15 mouse cellular contexts compared by ENCODE assay signal in the genomic region with DNA sequence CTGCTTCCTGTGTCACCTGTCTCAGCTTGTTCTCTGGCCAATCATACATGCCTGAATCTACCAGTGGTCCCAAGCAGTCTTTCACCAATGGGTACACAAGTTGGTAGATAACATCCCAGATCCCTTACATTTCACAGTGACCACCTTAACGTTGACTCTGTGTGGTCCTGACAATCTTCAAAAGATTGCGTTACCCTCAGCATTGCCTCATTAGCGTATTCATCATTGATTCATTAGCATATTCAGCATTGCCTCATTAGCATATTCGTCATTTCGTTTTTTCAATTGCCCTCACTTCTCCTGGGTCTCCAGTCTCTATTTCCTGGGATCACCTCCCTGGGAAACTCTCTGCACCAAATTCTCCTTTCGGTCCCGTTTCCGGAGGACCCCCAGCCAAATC. TPM values are rescaled to one million over a fixed set of nuclear protein-coding genes. Genes with fewer than 3 reads are reported as not detected.
DNase-seq lines count a peak whose midpoint lies in the region; ATAC-seq and TF ChIP-seq lines count a peak whose summit lies in the region.
"Had no signal": no experiment of that assay in that cellular context is flagged by ENCODE, and none has a peak within 500 bp of the region (broad histone marks: within the 10 kb centered on the region; RNA-seq: fewer than 3 reads in every experiment).

No protein-coding gene starts in this region.

- H3K4me3 ChIP-seq in neural tube, embryonic 13.5 days, result no peak overlapping the region
- no peak overlapping the region for H3K4me3 ChIP-seq in neural tube, embryonic 15.5 days (replicated peaks)
- H3K4me3 ChIP-seq in forebrain, embryonic 16.5 days (replicated peaks; ENCODE audit: low read length), result 0 out of 2 replicates have a peak overlapping the region, but pooled peaks have one; percentile 6
- no peak overlapping the region for H3K4me3 ChIP-seq in limb, embryonic 14.5 days (replicated peaks; ENCODE audit: low read length)

- no peak for ATAC-seq in neural tube, embryonic 13.5 days (ENCODE audit: low read depth)
- ATAC-seq in neural tube, embryonic 15.5 days (ENCODE audit: low FRiP score), result no peak
- peak; percentile 41; the same call in 1 of the 2 replicates for ATAC-seq in forebrain, embryonic 16.5 days
- ATAC-seq in limb, embryonic 14.5 days (ENCODE audit: low FRiP score, low read depth), result no peak
- ATAC-seq: inflammation-experienced regulatory T-cells, adult 6 months had no signal

- no peak overlapping the region for H3K9ac ChIP-seq in neural tube, embryonic 13.5 days
- H3K9ac ChIP-seq in neural tube, embryonic 15.5 days (replicated peaks), result no peak overlapping the region
- 0 out of 2 replicates have a peak overlapping the region, but pooled peaks have one; percentile 4 for H3K9ac ChIP-seq in forebrain, embryonic 16.5 days (replicated peaks; ENCODE audit: low read depth, low read length)
- H3K9ac ChIP-seq in limb, embryonic 14.5 days (ENCODE audit: low read depth, low read length, severe bottlenecking), result no peak overlapping the region
- H3K9ac ChIP-seq: lung, embryonic 14.5 days had no signal

- no peaks in the 10 kb centered on the region for H3K36me3 ChIP-seq in neural tube, embryonic 13.5 days
- H3K36me3 ChIP-seq in neural tube, embryonic 15.5 days, result no peaks in the 10 kb centered on the region
- no peaks in the 10 kb centered on the region for H3K36me3 ChIP-seq in forebrain, embryonic 16.5 days (ENCODE audit: control insufficient read depth, insufficient read depth)
- H3K36me3 ChIP-seq in limb, embryonic 14.5 days (ENCODE audit: control insufficient read depth, insufficient read depth, low read length), result no peaks in the 10 kb centered on the region

- no peaks in the 10 kb centered on the region for H3K9me3 ChIP-seq in neural tube, embryonic 13.5 days
- H3K9me3 ChIP-seq in neural tube, embryonic 15.5 days (replicated peaks), result no peaks in the 10 kb centered on the region
- H3K9me3 ChIP-seq in forebrain, embryonic 16.5 days (ENCODE audit: control insufficient read depth, low read length), result no peaks in the 10 kb centered on the region
- peaks cover 4% of the 10 kb centered on the region; the same call in 1 of the 2 replicates for H3K9me3 ChIP-seq in limb, embryonic 14.5 days (ENCODE audit: control insufficient read depth, low read length)

- 0 out of 2 replicates have a peak overlapping the region, but pooled peaks have one; percentile 18 for H3K27ac ChIP-seq in neural tube, embryonic 13.5 days (replicated peaks)
- H3K27ac ChIP-seq in neural tube, embryonic 15.5 days (replicated peaks), result no peak overlapping the region
- 0 out of 2 replicates have a peak overlapping the region, but pooled peaks have one; percentile 22 for H3K27ac ChIP-seq in forebrain, embryonic 16.5 days (ENCODE audit: low read length)
- peak overlapping the region; percentile 61 for H3K27ac ChIP-seq in limb, embryonic 14.5 days (replicated peaks; ENCODE audit: low read depth, low read length)

- H3K4me2 ChIP-seq in neural tube, embryonic 13.5 days, result no peak overlapping the region
- no peak overlapping the region for H3K4me2 ChIP-seq in neural tube, embryonic 15.5 days
- peak overlapping the region; percentile 45 for H3K4me2 ChIP-seq in forebrain, embryonic 16.5 days (ENCODE audit: low read length)
- H3K4me2 ChIP-seq in limb, embryonic 14.5 days (replicated peaks; ENCODE audit: low read depth, low read length, severe bottlenecking), result no peak overlapping the region
- H3K4me2 ChIP-seq: lung, embryonic 14.5 days had no signal

- TF ChIP-seq POLR2A in limb, embryonic 14.5 days (IDR thresholded peaks at IDR 0.05; ENCODE audit: borderline replicate concordance, extremely low read depth, insufficient read depth, insufficient read length), result no peak

- peak; percentile 1 for DNase-seq in heart, postnatal 4 days
- DNase-seq in heart, adult 18-20 months, result no peak
- DNase-seq in limb, embryonic 14.5 days (ENCODE audit: low spot score), result no peak
- no peak for DNase-seq in frontal cortex, postnatal 25 days (ENCODE audit: low spot score in 2 of 2)
- DNase-seq in thymus, postnatal 0 days (ENCODE audit: low spot score), result no peak
- DNase-seq: cerebellum, adult 9-11 months; right cerebral cortex, postnatal 25 days; thymus, postnatal 36 days had no signal

- no peaks in the 10 kb centered on the region for H3K27me3 ChIP-seq in neural tube, embryonic 13.5 days
- H3K27me3 ChIP-seq in neural tube, embryonic 15.5 days (replicated peaks), result no peaks in the 10 kb centered on the region
- no peaks in the 10 kb centered on the region for H3K27me3 ChIP-seq in forebrain, embryonic 16.5 days (replicated peaks; ENCODE audit: control insufficient read depth, insufficient read depth, low read length)
- H3K27me3 ChIP-seq in limb, embryonic 14.5 days (ENCODE audit: control insufficient read depth, insufficient read depth, low read length), result no peaks in the 10 kb centered on the region; the same call in 1 of the 2 replicates

- WGBS in neural tube, embryonic 13.5 days, result 57% methylated on average over 8 of the region's 8 CpGs
- WGBS in neural tube, embryonic 15.5 days, result 59% methylated on average over 8 of the region's 8 CpGs
- 22% methylated on average over 8 of the region's 8 CpGs for WGBS in forebrain, embryonic 16.5 days
- 78% methylated on average over 8 of the region's 8 CpGs for WGBS in limb, embryonic 14.5 days

- peaks cover 14% of the 10 kb centered on the region for H3K4me1 ChIP-seq in neural tube, embryonic 13.5 days (replicated peaks)
- H3K4me1 ChIP-seq in neural tube, embryonic 15.5 days, result 0 out of 2 replicates have a peak, but pooled peaks cover 4% of the 10 kb centered on the region
- peaks cover 16% of the 10 kb centered on the region for H3K4me1 ChIP-seq in forebrain, embryonic 16.5 days (replicated peaks; ENCODE audit: control insufficient read depth, insufficient read depth, low read length)
- H3K4me1 ChIP-seq in limb, embryonic 14.5 days (ENCODE audit: control insufficient read depth, insufficient read depth, low read length), result peaks cover 18% of the 10 kb centered on the region; the same call in 1 of the 2 replicates

RNA-seq across cellular contexts. Expression of a gene that starts 55.5 kb away (rescaled TPM):
- not detected for total RNA-seq in heart, postnatal 4 days (2021)
- total RNA-seq in heart, adult 18-20 months (2021), result not detected
- polyA plus RNA-seq in neural tube, embryonic 13.5 days (2015; fragmentation: Nextera tagmentation; extraction: Ambion mirVana), result 0.07 TPM in 1 of 2 replicates, not detected in the other
- polyA plus RNA-seq in neural tube, embryonic 15.5 days (2015; fragmentation: Nextera tagmentation; extraction: Ambion mirVana), result 0.06 and 0.65 TPM in 2 replicates
- 0.20 TPM in 1 of 2 replicates, not detected in the other for polyA plus RNA-seq in forebrain, embryonic 16.5 days (2015; fragmentation: Nextera tagmentation; extraction: Ambion mirVana)
- 0.63 TPM in 1 of 2 replicates, not detected in the other for polyA plus RNA-seq in limb, embryonic 14.5 days (2012; rRNA removed)
- polyA plus RNA-seq in limb, embryonic 14.5 days (2014; fragmentation: Nextera tagmentation; extraction: Ambion mirVana), result 0.10 TPM in 1 of 2 replicates, not detected in the other
- polyA plus RNA-seq in thymus, postnatal 0 days (2015; fragmentation: Nextera tagmentation; extraction: Ambion mirVana), result 0.14 and 0.20 TPM in 2 replicates
- total RNA-seq: gastrocnemius, adult 18-20 months; layer of hippocampus, postnatal 14 days had no signal
